Mouse (Mus musculus) brain, adult 2 months (tissue): ENCODE measurements at regions not wholly inside any gene's neighbourhood (a gene's known extent, or its start where the extent isn't known, plus 50 kb on each side); places are given as distances from the start of the nearest gene placed in this dataset.

ENCODE experiments used
- DNase-seq: peaks from one replicate; pipeline ENCODE4 v3.0.0; 2011; ENCODE audit warnings: low read depth, low spot score

- DNase-seq: no peak
Observed at GRCm38 (mm10) chr1:108797053-108797801, 1185.0 kb upstream of the Cdh7 start.

GRCm38 (mm10) chr1:108800101-108800500 is 1182.1 kb upstream of the Cdh7 start:
- peak; percentile 4 for DNase-seq

GRCm38 (mm10) chr1:108827238-108827637 is 1155.0 kb upstream of the Cdh7 start:
- DNase-seq: peak; percentile 29
